Mouse (Mus musculus): ENCODE measurements around the gene St6galnac6.

DNA sequence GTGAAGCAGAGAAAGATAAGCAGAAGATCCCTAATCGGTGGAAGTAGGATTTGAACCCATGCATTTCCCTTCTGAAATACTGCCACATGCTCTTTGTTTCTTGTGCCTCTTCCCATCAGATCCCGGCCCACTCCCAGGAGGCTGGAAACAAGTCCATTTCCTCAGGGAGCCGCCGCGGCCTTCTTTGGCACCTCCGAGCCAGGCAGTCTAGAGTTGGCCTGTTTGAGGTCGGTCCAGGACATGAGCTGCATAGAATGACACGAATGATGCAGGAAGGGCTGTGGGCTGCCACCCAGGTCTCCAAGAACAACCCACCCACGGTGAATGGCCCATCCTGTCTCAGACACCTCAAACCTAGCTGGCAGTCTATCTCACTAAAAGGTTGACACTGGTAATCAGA lies 23.0 kb upstream of the St6galnac6 start:
- TF ChIP-seq CTCF (IDR thresholded peaks at IDR 0.05; ENCODE audit: control insufficient read depth, insufficient read depth, insufficient replicate concordance, low read depth, low read length), result no peak
- no peak for TF ChIP-seq POLR2A (IDR thresholded peaks at IDR 0.05; ENCODE audit: control insufficient read depth, low read depth, low read length)

Data from testis, adult 2 months (tissue).